Mouse (Mus musculus): Measurements from ENCODE around the gene Hand2.

Gene Hand2

GRCm38 (mm10) chr8:57342386-57343090 lies 21.8 kb downstream of the Hand2 start:
- DNase-seq (ENCODE audit: low spot score in 2 of 2), result no peak

- no peak for DNase-seq (ENCODE audit: low spot score in 2 of 2)
Observed at GRCm38 (mm10) chr8:57343731-57344315, 23.0 kb downstream of the Hand2 start.

- no peak for DNase-seq (ENCODE audit: low spot score in 2 of 2)
Observed at GRCm38 (mm10) chr8:57344956-57345870, 24.4 kb downstream of the Hand2 start.

GRCm38 (mm10) chr8:57346371-57346770 lies 25.6 kb downstream of the Hand2 start:
- DNase-seq (ENCODE audit: low spot score in 2 of 2), result no peak

- DNase-seq (ENCODE audit: low spot score in 2 of 2), result no peak
Observed at GRCm38 (mm10) chr8:57347141-57347540, 26.4 kb downstream of the Hand2 start.

- no peak for DNase-seq (ENCODE audit: low spot score in 2 of 2)
Observed at GRCm38 (mm10) chr8:57348251-57348650, 27.5 kb downstream of the Hand2 start.

- DNase-seq (ENCODE audit: low spot score in 2 of 2), result no peak
Observed at GRCm38 (mm10) chr8:57348866-57349520, 28.2 kb downstream of the Hand2 start.

GRCm38 (mm10) chr8:57351861-57352260 lies 31.1 kb downstream of the Hand2 start:
- no peak for DNase-seq (ENCODE audit: low spot score in 2 of 2)

- DNase-seq (ENCODE audit: low spot score in 2 of 2), result no peak
Observed at GRCm38 (mm10) chr8:57353346-57354305, 32.8 kb downstream of the Hand2 start.

- no peak for DNase-seq (ENCODE audit: low spot score in 2 of 2)
Observed at GRCm38 (mm10) chr8:57354876-57355275, 34.1 kb downstream of the Hand2 start.

GRCm38 (mm10) chr8:57356529-57357325 lies 35.9 kb downstream of the Hand2 start:
- no peak for DNase-seq (ENCODE audit: low spot score in 2 of 2)

- DNase-seq (ENCODE audit: low spot score in 2 of 2), result no peak
Observed at GRCm38 (mm10) chr8:57360493-57360892, 39.7 kb downstream of the Hand2 start.

- no peak for DNase-seq (ENCODE audit: low spot score in 2 of 2)
Observed at GRCm38 (mm10) chr8:57361003-57361805, 40.4 kb downstream of the Hand2 start.

- no peak for DNase-seq (ENCODE audit: low spot score in 2 of 2)
Observed at GRCm38 (mm10) chr8:57362881-57363280, 42.1 kb downstream of the Hand2 start.

- no peak for DNase-seq (ENCODE audit: low spot score in 2 of 2)
Observed at GRCm38 (mm10) chr8:57374044-57374443, 53.3 kb downstream of the Hand2 start.
